In the genomic region with DNA sequence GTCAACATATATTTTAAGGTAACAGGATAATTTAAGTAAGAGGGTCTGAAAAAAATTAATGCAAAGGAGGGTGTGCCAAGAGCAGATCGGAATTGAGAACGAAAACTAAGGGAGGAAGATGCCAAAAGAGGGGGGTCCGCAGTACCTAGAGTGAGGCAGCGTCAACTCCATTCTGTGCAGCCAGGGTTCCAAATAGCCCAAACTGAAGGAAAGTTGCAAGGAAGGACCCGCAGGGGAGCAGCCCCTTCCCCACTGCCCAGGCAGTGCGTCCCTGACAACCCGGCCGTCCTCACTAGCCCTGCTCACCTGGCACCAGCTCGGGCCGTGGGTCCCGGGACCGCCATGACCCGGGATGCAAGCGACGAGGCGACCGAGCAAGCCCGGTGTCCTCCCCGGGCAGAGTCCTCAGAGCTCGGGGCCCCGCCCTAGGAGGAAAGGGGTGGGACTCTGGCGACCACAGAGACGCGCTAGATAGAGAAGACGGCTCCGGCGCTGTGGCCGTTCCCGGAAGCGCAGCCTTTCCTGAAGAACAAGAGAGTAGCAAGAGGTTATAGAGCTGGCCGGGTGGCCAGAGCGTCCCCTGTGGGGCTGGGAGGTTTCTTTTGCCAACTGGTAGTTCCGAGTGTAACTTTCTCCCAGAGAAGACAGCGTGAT, we compare ENCODE assay signal across 8 mouse cellular contexts. TPM values are rescaled to one million over a fixed set of nuclear protein-coding genes. Genes with fewer than 3 reads are reported as not detected.
DNase-seq lines count a peak whose midpoint lies in the region; ATAC-seq and TF ChIP-seq lines count a peak whose summit lies in the region.

A gene (minus strand): TSS at position 437 of the 654 bp plus-strand sequence.

- H3K9me3 ChIP-seq in embryonic facial prominence, embryonic 14.5 days (ENCODE audit: control insufficient read depth, low read length) = no peaks in the 10 kb centered on the region
- no peaks in the 10 kb centered on the region for H3K9me3 ChIP-seq in limb, embryonic 13.5 days
- no peaks in the 10 kb centered on the region for H3K9me3 ChIP-seq in midbrain, embryonic 16.5 days (replicated peaks; ENCODE audit: control insufficient read depth, low read length, poor library complexity, severe bottlenecking)

- peak; percentile 88 for TF ChIP-seq POLR2A in heart, adult 2 months (IDR thresholded peaks at IDR 0.05; ENCODE audit: insufficient read depth, low read depth, low read length)

- TF ChIP-seq CTCF in heart, adult 2 months (IDR thresholded peaks at IDR 0.05) = peak; percentile 88

- no peaks in the 10 kb centered on the region for H3K4me1 ChIP-seq in embryonic facial prominence, embryonic 14.5 days (ENCODE audit: control insufficient read depth, insufficient read depth, low read length)
- no peaks in the 10 kb centered on the region for H3K4me1 ChIP-seq in heart, adult 2 months (ENCODE audit: control insufficient read depth, insufficient read depth, low read length)
- peaks cover 3% of the 10 kb centered on the region; the same call in 1 of the 2 replicates for H3K4me1 ChIP-seq in limb, embryonic 13.5 days
- H3K4me1 ChIP-seq in midbrain, embryonic 16.5 days (ENCODE audit: control insufficient read depth, insufficient read depth, low read length) = peaks cover 3% of the 10 kb centered on the region

- under 1% methylated on average over 33 of the region's 34 CpGs for WGBS in embryonic facial prominence, embryonic 14.5 days
- WGBS in heart, adult 2 months = under 1% methylated on average over 34 of the region's 34 CpGs
- WGBS in limb, embryonic 13.5 days = 1% methylated on average over 34 of the region's 34 CpGs
- under 1% methylated on average over 34 of the region's 34 CpGs for WGBS in midbrain, embryonic 16.5 days

- no peaks in the 10 kb centered on the region for H3K79me2 ChIP-seq in heart, adult 2 months (replicated peaks; ENCODE audit: control insufficient read depth, insufficient read depth, low read length)

- intact Hi-C loops in heart, adult 2 months (cut with DNase I) = no loop called here

- H3K36me3 ChIP-seq in embryonic facial prominence, embryonic 14.5 days (ENCODE audit: control insufficient read depth, insufficient read depth, low read length) = peaks cover 14% of the 10 kb centered on the region; the same call in 1 of the 2 replicates
- no peaks in the 10 kb centered on the region for H3K36me3 ChIP-seq in heart, adult 2 months (ENCODE audit: control insufficient read depth, insufficient read depth, low read length)
- H3K36me3 ChIP-seq in limb, embryonic 13.5 days = peaks cover 20% of the 10 kb centered on the region
- no peaks in the 10 kb centered on the region for H3K36me3 ChIP-seq in midbrain, embryonic 16.5 days (ENCODE audit: control insufficient read depth, insufficient read depth, low read length)

- peak; percentile 100 for ATAC-seq in embryonic facial prominence, embryonic 14.5 days (ENCODE audit: low read depth)
- peak; percentile 97 for ATAC-seq in limb, embryonic 13.5 days (ENCODE audit: low FRiP score, low read depth)
- peak; percentile 98 for ATAC-seq in midbrain, embryonic 16.5 days

- H3K4me3 ChIP-seq in embryonic facial prominence, embryonic 14.5 days (ENCODE audit: low read depth, low read length) = peak within 1 kb of the TSS; percentile 83
- H3K4me3 ChIP-seq in heart, adult 2 months = peak within 1 kb of the TSS; percentile 75
- H3K4me3 ChIP-seq in limb, embryonic 13.5 days = peak within 1 kb of the TSS; percentile 74
- peak within 1 kb of the TSS; percentile 91 for H3K4me3 ChIP-seq in midbrain, embryonic 16.5 days (ENCODE audit: low read depth, low read length)

- H3K27ac ChIP-seq in embryonic facial prominence, embryonic 14.5 days (replicated peaks; ENCODE audit: low read depth, low read length) = peak within 1 kb of the TSS; percentile 65
- H3K27ac ChIP-seq in heart, adult 2 months = peak within 1 kb of the TSS; percentile 71
- H3K27ac ChIP-seq in limb, embryonic 13.5 days = peak within 1 kb of the TSS; percentile 48; the same call in 1 of the 2 replicates
- H3K27ac ChIP-seq in midbrain, embryonic 16.5 days (ENCODE audit: low read length) = peak within 1 kb of the TSS; percentile 61

- peak; percentile 63; the same call in 1 of the 2 replicates for TF ChIP-seq EP300 in heart, adult 2 months (IDR thresholded peaks at IDR 0.05; ENCODE audit: insufficient read depth, low read depth, low read length)

- peak within 1 kb of the TSS; percentile 82 for H3K9ac ChIP-seq in embryonic facial prominence, embryonic 14.5 days (ENCODE audit: low read depth, low read length)
- H3K9ac ChIP-seq in heart, adult 2 months (ENCODE audit: low read depth, low read length) = peak within 1 kb of the TSS; percentile 83
- peak within 1 kb of the TSS; percentile 89 for H3K9ac ChIP-seq in limb, embryonic 13.5 days
- H3K9ac ChIP-seq in midbrain, embryonic 16.5 days (ENCODE audit: low read depth, low read length) = peak within 1 kb of the TSS; percentile 90

- peak within 1 kb of the TSS; percentile 65 for H3K4me2 ChIP-seq in embryonic facial prominence, embryonic 14.5 days (ENCODE audit: low read depth, low read length)
- H3K4me2 ChIP-seq in limb, embryonic 13.5 days (replicated peaks) = peak within 1 kb of the TSS; percentile 67
- H3K4me2 ChIP-seq in midbrain, embryonic 16.5 days (ENCODE audit: low read length) = peak within 1 kb of the TSS; percentile 70

- no peaks in the 10 kb centered on the region for H3K27me3 ChIP-seq in embryonic facial prominence, embryonic 14.5 days (replicated peaks; ENCODE audit: control insufficient read depth, insufficient read depth, low read length)
- H3K27me3 ChIP-seq in heart, adult 2 months (ENCODE audit: control insufficient read depth, insufficient read depth, low read length) = no peaks in the 10 kb centered on the region
- H3K27me3 ChIP-seq in limb, embryonic 13.5 days = no peaks in the 10 kb centered on the region
- H3K27me3 ChIP-seq in midbrain, embryonic 16.5 days (ENCODE audit: control insufficient read depth, insufficient read depth, low read depth, low read length) = no peaks in the 10 kb centered on the region

- peak; percentile 96 for DNase-seq in 3T3-L1 (ENCODE audit: low read depth, low spot score)
- peak; percentile 67 to 83 for DNase-seq in adrenal gland, postnatal 4 days (ENCODE audit: low spot score in 2 of 2)
- DNase-seq in embryonic facial prominence, embryonic 14.5 days (ENCODE audit: low spot score) = peak; percentile 97
- peak; percentile 94 to 97 for DNase-seq in heart, adult 2 months
- DNase-seq in kidney, adult 8-10 months = peak; percentile 97
- DNase-seq in spleen, postnatal 10 days (ENCODE audit: low spot score in 2 of 2) = peak; percentile 80 to 94

RNA-seq across cellular contexts. Expression of the gene that starts here (rescaled TPM):
- total RNA-seq in adrenal gland, postnatal 4 days (2021) = 10 to 100 TPM; 11.3 to 13.8 TPM
- polyA plus RNA-seq in embryonic facial prominence, embryonic 14.5 days (2014; fragmentation: Nextera tagmentation; extraction: Ambion mirVana) = 6.9 and 10.2 TPM in 2 replicates
- total RNA-seq in heart, adult 2 months (2021) = 1 to 10 TPM; 5.3 to 5.8 TPM
- 15.4 and 18.0 TPM in 2 replicates for polyA plus RNA-seq in heart, adult 2 months (2012; rRNA removed)
- 18.6 and 19.7 TPM in 2 replicates for polyA plus RNA-seq in limb, embryonic 13.5 days (2015; fragmentation: Nextera tagmentation; extraction: Ambion mirVana)
- polyA plus RNA-seq in midbrain, embryonic 16.5 days (2015; fragmentation: Nextera tagmentation; extraction: Ambion mirVana) = 13.9 and 14.5 TPM in 2 replicates

Comparison
In these comparisons a context has a peak if more than half of its experiments do, and no peak if none do; other contexts are left out.
1. Peak in every context shown above with its lines: DNase-seq, ATAC-seq, H3K4me3 ChIP-seq and H3K27ac ChIP-seq.